20 mouse cellular contexts compared by ENCODE assay signal in the genomic region with DNA sequence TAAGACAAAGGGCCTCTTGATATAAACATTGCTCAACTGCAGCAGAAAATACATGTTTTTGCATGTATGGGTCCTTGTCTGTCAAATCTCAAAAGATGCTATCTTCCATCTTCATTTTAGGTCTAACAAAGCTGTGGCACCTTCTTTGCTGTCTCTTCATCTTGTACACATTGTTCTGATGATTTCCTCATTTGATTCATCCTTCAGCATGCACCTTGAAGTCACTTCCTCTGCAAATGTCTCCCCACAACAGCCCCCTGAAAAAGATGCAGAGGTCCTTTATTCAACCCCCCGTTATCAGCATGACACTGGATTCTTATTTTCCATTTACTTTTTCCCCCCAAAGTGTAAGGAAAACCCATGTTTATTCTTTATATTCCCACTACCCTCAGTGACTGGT.
DNase-seq lines count a peak whose midpoint lies in the region; ATAC-seq lines count a peak whose summit lies in the region.
"Had no signal": no experiment of that assay in that cellular context is flagged by ENCODE, and none has a peak within 500 bp of the region (broad histone marks: within the 10 kb centered on the region; RNA-seq: fewer than 3 reads in every experiment).

No protein-coding gene starts in this region.

- peak; percentile 63 for ATAC-seq in CD4-positive, CD25-positive, alpha-beta regulatory T cell, adult 4 months
- no peak for ATAC-seq in megakaryocyte-erythroid progenitor cell, adult 5-6 weeks (replicated peaks; ENCODE audit: low FRiP score, low TSS enrichment, poor library complexity, severe bottlenecking)
- ATAC-seq: activated CD4-positive, CD25-positive, alpha-beta regulatory T cell, adult 4 months; forebrain, embryonic 13.5 days; forebrain, embryonic 16.5 days; hindbrain, postnatal 0 days had no signal

- DNase-seq in thymus, postnatal 14 days: peak; percentile 65
- DNase-seq in thymus, postnatal 25 days: no peak
- DNase-seq in thymus, postnatal 36 days: peak; percentile 39 to 47
- no peak for DNase-seq in cerebellum, adult 9-10 months
- DNase-seq: adrenal gland, adult 8-10 months; adrenal gland, postnatal 25 days; cerebellum, adult 11-12 months; cerebellum, adult 8-10 months; cerebellum, postnatal 14 days; gastrocnemius, postnatal 10 days; gastrocnemius, postnatal 36 days; heart, adult 2 months; heart, postnatal 14 days; heart, postnatal 4 days had no signal

Comparison
In these comparisons a context has a peak if more than half of its experiments do, and no peak if none do; other contexts are left out.
1. DNase-seq: peak in thymus, postnatal 14 days (single experiment) and thymus, postnatal 36 days (2 of 2); none in thymus, postnatal 25 days (single experiment) and cerebellum, adult 9-10 months (single experiment).